8 mouse cellular contexts compared by ENCODE assay signal in the genomic region with DNA sequence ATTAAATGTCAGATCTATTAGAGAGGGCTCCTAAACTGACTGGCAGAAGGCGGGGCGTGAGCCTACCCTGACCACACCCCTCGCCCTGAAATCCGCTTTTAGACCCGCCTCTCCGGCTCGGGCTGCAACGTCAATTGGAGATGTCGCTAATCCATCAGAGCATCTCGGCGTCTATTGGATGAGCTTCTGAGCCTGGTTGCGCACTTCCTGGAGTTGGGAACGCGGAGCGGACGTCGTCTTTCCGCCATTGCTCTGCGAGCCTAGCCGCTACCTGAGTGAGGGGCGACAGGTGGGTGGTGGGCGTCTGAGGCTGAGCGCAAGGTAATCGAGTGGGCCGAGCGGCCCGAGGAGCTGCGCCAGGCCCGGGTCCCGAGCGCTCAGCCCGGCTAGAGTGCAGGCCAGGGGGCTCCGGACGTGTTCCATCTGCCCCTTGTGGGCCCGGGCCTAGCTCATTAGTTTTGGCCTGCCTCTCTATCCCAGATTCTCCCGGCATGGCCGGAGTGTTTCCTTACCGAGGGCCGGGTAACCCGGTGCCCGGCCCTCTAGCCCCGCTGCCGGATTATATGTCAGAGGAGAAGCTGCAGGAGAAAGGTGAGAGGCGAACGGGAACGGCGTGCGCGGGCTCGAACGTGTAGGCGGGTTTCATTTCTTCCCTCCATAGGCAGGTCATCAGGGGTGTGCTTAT. TPM values are rescaled to one million over a fixed set of nuclear protein-coding genes. Genes with fewer than 3 reads are reported as not detected.
A peak's percentile ranks its signal among the peaks of the same experiment; 100 is the strongest.
DNase-seq lines count a peak whose midpoint lies in the region; ATAC-seq and TF ChIP-seq lines count a peak whose summit lies in the region.

Gene Prpf8, plus strand, starts transcription at position 216 of the 685 bp plus-strand sequence.

- peak within 1 kb of the TSS; percentile 92 for H3K4me3 ChIP-seq in gastrocnemius, adult 2 months
- peak within 1 kb of the TSS; percentile 93 for H3K4me3 ChIP-seq in hindbrain, postnatal 0 days (ENCODE audit: low read length)
- peak within 1 kb of the TSS; percentile 75 for H3K4me3 ChIP-seq in left cerebral cortex, adult 2 months

- peaks cover 8% of the 10 kb centered on the region for H3K4me1 ChIP-seq in hindbrain, postnatal 0 days (ENCODE audit: insufficient read depth, low read length)

- peak; percentile 100 for ATAC-seq in hindbrain, postnatal 0 days
- peak; percentile 100 for ATAC-seq in megakaryocyte, adult 5-6 weeks (ENCODE audit: poor library complexity, severe bottlenecking)

- intact Hi-C loops in gastrocnemius, adult 2 months (cut with DNase I): loop anchor here (2.0 kb wide), 1 partner anchor 22 kb away; no protein-coding TSS in a partner anchor
- intact Hi-C loops in left cerebral cortex, adult 2 months (cut with DNase I): loop anchor here (2.0 kb wide), 1 partner anchor 22 kb away; no protein-coding TSS in a partner anchor

- H3K9me3 ChIP-seq in hindbrain, postnatal 0 days (ENCODE audit: low read length): no peaks in the 10 kb centered on the region

- TF ChIP-seq CTCF in gastrocnemius, adult 2 months (IDR thresholded peaks at IDR 0.05): no peak
- TF ChIP-seq CTCF in hindbrain, postnatal 0 days (IDR thresholded peaks at IDR 0.05; ENCODE audit: low read depth): no peak
- TF ChIP-seq CTCF in left cerebral cortex, adult 2 months (IDR thresholded peaks at IDR 0.05): no peak

- peak within 1 kb of the TSS; percentile 96 for H3K4me2 ChIP-seq in hindbrain, postnatal 0 days (ENCODE audit: low read depth, low read length)

- H3K9ac ChIP-seq in hindbrain, postnatal 0 days (replicated peaks; ENCODE audit: low read length): peak within 1 kb of the TSS; percentile 93

- DNase-seq in WW6 (ENCODE audit: low read depth, low spot score): peak; percentile 98
- DNase-seq in cerebellum, postnatal 4 days (ENCODE audit: low spot score in 2 of 2): peak; percentile 92 to 99
- DNase-seq in gastrocnemius, adult 2 months: peak; percentile 96
- peak; percentile 98 for DNase-seq in hindbrain, postnatal 0 days (ENCODE audit: low spot score)
- peak; percentile 97 to 98 for DNase-seq in left cerebral cortex, adult 2 months (ENCODE audit: extremely low spot score in 1 of 2, low spot score in 2 of 2)
- DNase-seq in right cerebral cortex, adult 2 months (ENCODE audit: low spot score in 2 of 2): peak; percentile 99 to 100
- DNase-seq in urinary bladder, postnatal 14 days (ENCODE audit: low spot score): peak; percentile 96

- no peaks in the 10 kb centered on the region for H3K27me3 ChIP-seq in hindbrain, postnatal 0 days (ENCODE audit: insufficient read depth, low read length)

- H3K36me3 ChIP-seq in hindbrain, postnatal 0 days (ENCODE audit: insufficient read depth, low read length): peaks cover 25% of the 10 kb centered on the region

- WGBS in hindbrain, postnatal 0 days: under 1% methylated on average over 51 of the region's 52 CpGs

- peak within 1 kb of the TSS; percentile 99 for H3K27ac ChIP-seq in gastrocnemius, adult 2 months
- H3K27ac ChIP-seq in hindbrain, postnatal 0 days: peak within 1 kb of the TSS; percentile 81
- peak within 1 kb of the TSS; percentile 93 for H3K27ac ChIP-seq in left cerebral cortex, adult 2 months

RNA-seq across cellular contexts. Expression of gene Prpf8, which starts in this region (rescaled TPM):
- total RNA-seq in gastrocnemius, adult 2 months (2021): 10 to 100 TPM; 69.3 to 76.7 TPM
- total RNA-seq in hindbrain, postnatal 0 days (2014; rRNA removed): 118 and 126 TPM in 2 replicates
- polyA plus RNA-seq in hindbrain, postnatal 0 days (2015; fragmentation: Nextera tagmentation; extraction: Ambion mirVana): 25.9 and 29.4 TPM in 2 replicates
- 100 to 1,000 TPM; 133 to 138 TPM for total RNA-seq in left cerebral cortex, adult 2 months (2021)
- total RNA-seq in megakaryocyte, adult 5-6 weeks (2015): 91.3 and 102 TPM in 2 replicates
- 69.3 and 90.7 TPM in 2 replicates for total RNA-seq in megakaryocyte, adult 5-6 weeks (2017)

Comparison
In these comparisons a context has a peak if more than half of its experiments do, and no peak if none do; other contexts are left out.
1. Peak in every context shown above with its lines: DNase-seq, ATAC-seq, H3K4me3 ChIP-seq and H3K27ac ChIP-seq.